Mouse (Mus musculus) CH12.LX (cell line): ENCODE measurements at regions not wholly inside any gene's neighbourhood (a gene's known extent, or its start where the extent isn't known, plus 50 kb on each side); places are given as distances from the start of the nearest gene placed in this dataset.

Experiments
- DNase-seq: peaks from one replicate; pipeline ENCODE4 v3.0.0-alpha.2; 2013; ENCODE audit errors: extremely low read depth
- H3K27ac ChIP-seq: 2 replicates; pipeline ENCODE4 v1.5.1; 2012; ENCODE audit warnings: low read depth, mild to moderate bottlenecking, control low read depth, moderate library complexity; ENCODE audit not compliant: insufficient read depth
- H3K27me3 ChIP-seq: replicated peaks from 2 replicates; pipeline ENCODE3; 2012; ENCODE audit warnings: inconsistent platforms
- H3K36me3 ChIP-seq, 2 experiments: replicated peaks in 1 of 2; 2 replicates each; pipeline versions ENCODE3 to v1.6.1; 2012; ENCODE audit warnings: inconsistent platforms in 1 of 2, low read length in 1 of 2, mild to moderate bottlenecking in 1 of 2, mixed read lengths in 1 of 2, moderate library complexity in 1 of 2; ENCODE audit not compliant: control insufficient read depth in 1 of 2, insufficient read depth in 1 of 2
- H3K4me1 ChIP-seq, 2 experiments: 2 replicates each; pipeline ENCODE4 v1.6.1; 2012; ENCODE audit warnings: inconsistent platforms in 1 of 2, moderate library complexity in 1 of 2; ENCODE audit not compliant: insufficient read depth in 2 of 2, control insufficient read depth in 1 of 2
- H3K4me2 ChIP-seq: 2 replicates; pipeline ENCODE4 v1.6.1; 2012; ENCODE audit warnings: low read depth, mild to moderate bottlenecking, control low read depth; ENCODE audit not compliant: poor library complexity, insufficient read depth, severe bottlenecking
- H3K4me3 ChIP-seq, 3 experiments: fragments of 150-350 bp in 1 of 3; sonication (generic) in 1 of 3; replicated peaks in 1 of 3; 2 replicates each; pipeline versions ENCODE3 to v1.5.1; 2011 to 2012; ENCODE audit warnings: low read depth in 2 of 3, low read length in 2 of 3, mild to moderate bottlenecking in 2 of 3, moderate library complexity in 2 of 3, control low read depth in 1 of 3, improper control_type of control experiment in 1 of 3, inconsistent platforms in 1 of 3, mixed read lengths in 1 of 3; ENCODE audit not compliant: poor library complexity in 1 of 3
- H3K79me2 ChIP-seq: replicated peaks from 2 replicates; pipeline ENCODE4 v1.6.1; 2012; ENCODE audit warnings: mild to moderate bottlenecking, moderate library complexity; ENCODE audit not compliant: control insufficient read depth, poor library complexity, insufficient read depth, severe bottlenecking; ENCODE audit errors: extremely low read depth
- H3K9ac ChIP-seq: 2 replicates; pipeline ENCODE4 v1.6.1; 2012; ENCODE audit warnings: low read depth, mild to moderate bottlenecking, control low read depth, moderate library complexity; ENCODE audit not compliant: insufficient read depth
- H3K9me3 ChIP-seq: replicated peaks from 2 replicates; pipeline ENCODE3; 2012; ENCODE audit warnings: low read length, inconsistent platforms, mixed read lengths
- CHD2 ChIP-seq: IDR thresholded peaks from 2 replicates; pipeline ENCODE4 v1.6.1; 2011; ENCODE audit warnings: low read length, improper control_type of control experiment
- CTCF ChIP-seq, 2 experiments: IDR thresholded peaks in 1 of 2; conservative IDR thresholded peaks in 1 of 2; 2 replicates each; pipeline ENCODE4 v1.5.1; 2011 to 2012; ENCODE audit warnings: low read depth in 2 of 2, low read length in 2 of 2, improper control_type of control experiment in 1 of 2, inconsistent platforms in 1 of 2, mild to moderate bottlenecking in 1 of 2, moderate library complexity in 1 of 2
- E2F4 ChIP-seq: IDR thresholded peaks from 2 replicates; pipeline ENCODE4 v1.6.1; 2011; ENCODE audit warnings: low read depth, low read length, improper control_type of control experiment; ENCODE audit not compliant: insufficient replicate concordance
- ELF1 ChIP-seq: IDR thresholded peaks from 2 replicates; pipeline ENCODE4 v1.6.1; 2014; ENCODE audit warnings: low read depth, mild to moderate bottlenecking, inconsistent platforms, low read length, improper control_type of control experiment
- GABPA ChIP-seq: IDR thresholded peaks from 2 replicates; pipeline ENCODE4 v1.6.1; 2012; ENCODE audit warnings: low read depth, low read length, improper control_type of control experiment, inconsistent platforms; ENCODE audit not compliant: insufficient replicate concordance
- IRF4 ChIP-seq: IDR thresholded peaks from 2 replicates; pipeline ENCODE4 v1.6.1; 2014; ENCODE audit warnings: low read depth, mild to moderate bottlenecking, inconsistent platforms, low read length, improper control_type of control experiment
- MAZ ChIP-seq: IDR thresholded peaks from 2 replicates; pipeline ENCODE4 v1.6.1; 2012; ENCODE audit warnings: low read depth, mild to moderate bottlenecking, inconsistent platforms, low read length, improper control_type of control experiment, moderate library complexity
- NRF1 ChIP-seq: IDR thresholded peaks from 2 replicates; pipeline ENCODE4 v1.6.1; 2014; ENCODE audit warnings: low read depth, mild to moderate bottlenecking, inconsistent platforms, low read length, improper control_type of control experiment, moderate library complexity
- PAX5 ChIP-seq: IDR thresholded peaks from 2 replicates; pipeline ENCODE4 v1.6.1; 2012; ENCODE audit warnings: low read length, inconsistent platforms, mixed read lengths
- SIN3A ChIP-seq: IDR thresholded peaks from 2 replicates; pipeline ENCODE4 v1.6.1; 2012; ENCODE audit warnings: low read length, improper control_type of control experiment, inconsistent platforms
- TBP ChIP-seq: conservative IDR thresholded peaks from 2 replicates; pipeline ENCODE4 v1.6.1; 2011; ENCODE audit warnings: low read depth, low read length, improper control_type of control experiment
- TCF12 ChIP-seq: IDR thresholded peaks from 2 replicates; pipeline ENCODE4 v1.6.1; 2014; ENCODE audit warnings: low read depth, mild to moderate bottlenecking, inconsistent platforms, low read length, improper control_type of control experiment
- UBTF ChIP-seq: IDR thresholded peaks from 2 replicates; pipeline ENCODE4 v1.6.1; 2012; ENCODE audit warnings: low read depth, mild to moderate bottlenecking, inconsistent platforms, low read length, improper control_type of control experiment, moderate library complexity
- USF1 ChIP-seq: IDR thresholded peaks from 2 replicates; pipeline ENCODE4 v1.6.1; 2014; ENCODE audit warnings: low read depth, mild to moderate bottlenecking, inconsistent platforms, low read length, improper control_type of control experiment
- ZKSCAN1 ChIP-seq: IDR thresholded peaks from 2 replicates; pipeline ENCODE4 v1.6.1; 2012; ENCODE audit warnings: low read depth, inconsistent platforms, low read length, improper control_type of control experiment, borderline replicate concordance
- dilution Hi-C: fragments of 300-500 bp; cut with MboI; formaldehyde crosslinking; loops from 2 replicates; pipeline ENCODE4 v1.14.3; 2020; ENCODE audit warnings: low sequenced_read_pairs; ENCODE audit not compliant: extremely low pct_unique_long_range_greater_than_20kb, extremely low pct_ligation_motif_present
- in situ Hi-C: fragments of 300-500 bp; cut with MboI; formaldehyde crosslinking; loops from 3 replicates; pipeline ENCODE4 v1.14.3; 2019; ENCODE audit warnings: low sequenced_read_pairs, low pct_ligation_motif_present, low pct_unique_long_range_greater_than_20kb, mixed read lengths

GRCm38 (mm10) chrX:167131317-167131716 lies 77.8 kb downstream of the Tmsb4x start:
- no peaks in the 10 kb centered on the region for H3K79me2 ChIP-seq
- in situ Hi-C loops: no loop called here
- no peak overlapping the region for H3K9ac ChIP-seq
- TF ChIP-seq TBP: 0 out of 2 replicates have a peak, but pooled peaks have one; percentile 30
- TF ChIP-seq NRF1: no peak
- TF ChIP-seq MAZ: no peak
- no peak for TF ChIP-seq ELF1
- TF ChIP-seq IRF4: no peak
- no peak for TF ChIP-seq CTCF (conservative IDR thresholded peaks at IDR 0.05 in 1 of 2, IDR thresholded peaks at IDR 0.05 in 1 of 2; ENCODE audit: low read depth in 2 of 2, low read length in 2 of 2)
- TF ChIP-seq SIN3A: no peak
- dilution Hi-C loops: no loop called here
- no peaks in the 10 kb centered on the region for H3K27me3 ChIP-seq
- peak overlapping the region; percentile 73 for H3K27ac ChIP-seq
- no peak overlapping the region for H3K4me2 ChIP-seq
- H3K9me3 ChIP-seq: no peaks in the 10 kb centered on the region
- no peak overlapping the region for H3K4me3 ChIP-seq
- peaks cover 6 to 36% of the 10 kb centered on the region in 2 experiments; a peak in 2 of 4 replicates for H3K4me1 ChIP-seq
- no peak for DNase-seq
- H3K36me3 ChIP-seq: no peaks in the 10 kb centered on the region

DNA sequence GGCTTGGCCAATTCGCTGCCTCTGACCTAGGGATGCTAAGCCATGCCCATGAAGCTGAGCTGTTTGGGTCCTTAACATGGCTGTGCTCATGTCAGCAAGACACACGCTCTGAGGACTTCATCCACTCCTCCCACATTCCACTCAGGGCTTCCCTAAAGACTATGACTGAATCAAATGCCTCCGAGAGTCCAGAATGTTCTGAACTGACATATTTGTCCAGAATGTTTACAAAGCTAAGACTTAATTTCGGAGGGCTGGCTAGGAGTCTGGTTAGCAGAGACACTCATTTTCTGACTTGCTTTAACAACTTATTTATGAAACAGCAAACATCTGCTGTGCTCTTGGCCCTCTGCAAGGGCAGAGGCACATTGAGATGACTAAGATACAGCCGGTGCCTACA lies 78.5 kb downstream of the Tmsb4x start:
- in situ Hi-C loops (no loop called here), dilution Hi-C loops (no loop called here)
- no peaks in the 10 kb centered on the region for H3K36me3 ChIP-seq
- H3K9ac ChIP-seq: no peak overlapping the region
- TF ChIP-seq PAX5 (no peak), ZKSCAN1 (no peak), TCF12 (0 out of 2 replicates have a peak, but pooled peaks have one; percentile 13), E2F4 (no peak), UBTF (no peak), USF1 (no peak), GABPA (no peak), CHD2 (no peak)
- H3K27me3 ChIP-seq: no peaks in the 10 kb centered on the region
- peak overlapping the region; percentile 68 for H3K27ac ChIP-seq
- H3K79me2 ChIP-seq: no peaks in the 10 kb centered on the region
- H3K4me1 ChIP-seq: peaks cover 6 to 43% of the 10 kb centered on the region in 2 experiments; a peak in 3 of 4 replicates
- no peak for DNase-seq
- H3K4me3 ChIP-seq: no peak overlapping the region
- no peak overlapping the region for H3K4me2 ChIP-seq
- no peaks in the 10 kb centered on the region for H3K9me3 ChIP-seq
